Mouse (Mus musculus) embryonic stem cell, embryonic (primary cell): ENCODE results near the gene Nos1ap.

Experiments
- CTCF ChIA-PET, 4 experiments: fragments of 300-600 bp in 2 of 4; fragments of 350-600 bp in 2 of 4; sonication (Branson Sonifier 250); formaldehyde crosslinking; loops; one replicate each; lab custom pipeline; 2022; ENCODE audit warnings: inconsistent platforms in 2 of 4; lab: Charles Lee
- POLR2A ChIA-PET, 4 experiments: fragments of 300-600 bp in 2 of 4; fragments of 350-600 bp in 2 of 4; sonication (Branson Sonifier 250); formaldehyde crosslinking; loops; one replicate each; lab custom pipeline; 2022; ENCODE audit warnings: antibody characterized with exemption in 4 of 4, inconsistent platforms in 1 of 4; lab: Charles Lee

Gene Nos1ap

GRCm38 (mm10) chr1:170605228-170606001, 15.8 kb upstream of the Nos1ap start:
- ChIA-PET POLR2A (no interaction called here), CTCF (no interaction called here)

GRCm38 (mm10) chr1:170594575-170594974, 4.9 kb upstream of the Nos1ap start:
- CTCF ChIA-PET: interaction anchor here in 1 of 4 experiments (0.9 kb wide), 1 partner anchor 16 kb away, joined by 6 read pairs; no protein-coding TSS in a partner anchor
- POLR2A ChIA-PET: no interaction called here

- ChIA-PET POLR2A (no interaction called here), CTCF (no interaction called here)
Observed at GRCm38 (mm10) chr1:170590531-170590930, 870 bp upstream of the Nos1ap start.

DNA sequence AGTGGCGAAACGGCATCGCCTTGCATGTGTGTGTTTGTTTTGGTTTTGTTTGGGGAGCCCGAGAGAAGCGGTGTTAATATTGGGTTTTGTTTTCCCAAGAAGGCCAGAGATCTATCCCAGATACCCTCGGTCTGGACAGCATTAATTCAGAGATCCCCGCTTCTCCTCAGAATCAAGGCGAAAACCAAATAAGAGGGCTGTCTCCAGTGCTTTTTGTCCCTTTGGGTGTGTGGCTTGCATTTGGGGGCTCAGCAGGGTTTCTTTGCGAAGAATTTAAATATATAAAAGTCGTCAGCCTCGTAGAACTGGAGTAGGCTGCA, 340 bp upstream of the Nos1ap start:
- CTCF ChIA-PET: interaction anchor here in 1 of 4 experiments (0.9 kb wide), 1 partner anchor 389 kb away, joined by 5 read pairs; no protein-coding TSS in a partner anchor

GRCm38 (mm10) chr1:170588879-170589218, 812 bp downstream of the Nos1ap start:
- ChIA-PET POLR2A (interaction anchor here in 2 of 4 experiments (0.5 to 1.2 kb wide), 5 partner anchors 245 to 1905 kb away, joined by 3 read pairs; partner anchors contain the start of gene Uap1 (in 1 of the 2)), CTCF (no interaction called here)

More for the DNA sequence above, 340 bp upstream of the Nos1ap start:
- POLR2A ChIA-PET: interaction anchor here in 1 of 4 experiments (1.2 kb wide), 1 partner anchor 415 kb away, joined by 3 read pairs; the partner anchor contains the start of gene Uap1

DNA sequence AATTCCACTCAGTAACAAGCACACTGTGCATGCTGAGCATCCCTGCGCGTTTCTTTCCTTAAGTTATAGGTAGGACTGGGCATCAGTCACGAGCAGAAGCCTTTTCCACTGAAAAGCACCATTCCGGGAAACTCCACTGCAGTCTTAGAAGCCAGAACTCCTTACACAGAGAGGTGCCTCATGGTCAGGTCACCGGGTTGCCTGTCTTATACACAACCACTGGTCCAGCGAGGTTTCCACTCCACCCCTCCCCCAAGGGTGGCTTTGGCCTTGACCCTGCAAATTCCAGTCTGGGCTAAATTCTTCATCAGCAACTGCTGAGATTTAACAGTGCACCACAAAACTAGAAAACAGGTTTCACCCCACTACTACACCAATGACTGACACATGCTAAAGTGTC, 1.3 kb downstream of the Nos1ap start:
- ChIA-PET POLR2A (interaction anchor here in 2 of 4 experiments (0.7 to 1.2 kb wide), 2 partner anchors 245 to 1906 kb away, joined by 3 read pairs; no protein-coding TSS in a partner anchor), CTCF (no interaction called here)

DNA sequence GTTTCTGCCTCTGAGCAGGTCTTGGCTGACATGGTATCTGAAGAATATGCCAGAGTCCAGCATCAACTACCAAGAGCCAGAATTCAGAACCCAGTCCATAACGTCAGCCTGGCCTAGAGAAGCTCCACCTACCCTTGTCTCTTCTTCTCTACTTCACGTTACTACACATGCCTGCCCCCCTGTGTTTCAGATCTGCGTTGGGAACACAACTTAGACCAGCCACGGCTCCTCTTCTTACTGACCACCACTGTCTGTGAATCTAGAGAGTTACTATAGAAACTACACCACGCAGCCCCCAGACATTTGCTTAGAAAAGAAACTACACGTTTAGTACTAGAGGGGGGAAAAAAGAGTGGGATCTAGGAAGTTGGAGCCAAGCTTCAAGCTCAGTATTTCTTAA, 2.9 kb downstream of the Nos1ap start:
- CTCF ChIA-PET: no interaction called here
- POLR2A ChIA-PET: no interaction called here

GRCm38 (mm10) chr1:170583925-170584324, 5.7 kb downstream of the Nos1ap start:
- CTCF ChIA-PET: no interaction called here
- POLR2A ChIA-PET: no interaction called here

GRCm38 (mm10) chr1:170582341-170582740, 7.3 kb downstream of the Nos1ap start:
- CTCF ChIA-PET: no interaction called here
- POLR2A ChIA-PET: interaction anchor here in 1 of 4 experiments (0.6 kb wide), 1 partner anchor 214 kb away, joined by 3 read pairs; no protein-coding TSS in a partner anchor

- POLR2A ChIA-PET: interaction anchor here in 1 of 4 experiments (1.2 kb wide), 1 partner anchor 27 kb away, joined by 3 read pairs; no protein-coding TSS in a partner anchor
Observed at GRCm38 (mm10) chr1:170580485-170581110, 9.1 kb downstream of the Nos1ap start.

DNA sequence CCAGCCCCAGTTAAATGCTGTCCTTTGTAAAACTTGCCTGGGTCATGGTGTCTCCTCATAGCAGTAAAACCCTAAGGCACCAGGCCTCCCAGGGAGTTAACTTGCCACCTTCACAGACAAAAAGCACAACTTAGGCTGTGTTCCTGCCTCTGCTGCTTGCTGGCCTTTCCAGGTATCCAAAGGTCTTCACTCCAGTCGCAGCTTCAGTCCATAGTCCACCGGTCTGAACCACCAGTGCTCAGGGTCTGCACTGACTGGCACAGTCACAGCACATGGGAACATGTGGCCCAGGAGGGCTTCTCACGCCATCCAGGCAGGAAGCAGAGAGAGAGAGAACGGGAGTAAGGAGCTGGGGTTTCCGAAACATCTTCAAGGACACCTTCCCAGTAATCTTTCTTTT, 10.2 kb downstream of the Nos1ap start:
- CTCF ChIA-PET: no interaction called here
- POLR2A ChIA-PET: interaction anchor here in 1 of 4 experiments (0.8 kb wide), 1 partner anchor 29 kb away, joined by 3 read pairs; no protein-coding TSS in a partner anchor

More at GRCm38 (mm10) chr1:170580485-170581110, 9.1 kb downstream of the Nos1ap start:
- CTCF ChIA-PET: interaction anchor here in 1 of 4 experiments (1.0 kb wide), 1 partner anchor 9 kb away, joined by 3 read pairs; the partner anchor contains the start of gene Nos1ap

- POLR2A ChIA-PET: interaction anchor here in 1 of 4 experiments (0.8 kb wide), 1 partner anchor 29 kb away, joined by 3 read pairs; no protein-coding TSS in a partner anchor
- CTCF ChIA-PET: no interaction called here
Observed at GRCm38 (mm10) chr1:170579063-170579462, 10.6 kb downstream of the Nos1ap start.

DNA sequence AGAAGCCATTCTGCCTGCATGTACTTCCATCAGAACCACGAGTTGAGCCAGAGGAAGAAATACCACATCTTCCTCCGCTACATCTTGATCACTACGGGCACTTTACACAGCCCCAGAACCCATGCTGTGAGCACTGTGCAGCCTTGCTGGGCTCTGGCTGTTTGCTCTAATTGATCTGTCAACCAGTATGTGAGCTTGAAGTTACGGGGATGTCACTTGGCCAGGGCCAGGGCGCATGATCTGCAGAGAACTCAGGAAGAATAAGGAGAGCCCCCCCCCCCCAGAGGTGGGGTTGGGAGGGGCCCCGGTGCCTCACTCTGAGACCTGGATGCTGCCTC, 13.0 kb downstream of the Nos1ap start:
- POLR2A ChIA-PET: interaction anchor here in 1 of 4 experiments (0.6 kb wide), 1 partner anchor 120 kb away, joined by 3 read pairs; no protein-coding TSS in a partner anchor
- CTCF ChIA-PET: interaction anchor here in 1 of 4 experiments (0.7 kb wide), 1 partner anchor 19 kb away, joined by 3 read pairs; no protein-coding TSS in a partner anchor

- POLR2A ChIA-PET: interaction anchor here in 2 of 4 experiments (0.6 to 0.7 kb wide), 2 partner anchors 90 to 119 kb away, joined by 3 to 6 read pairs; no protein-coding TSS in a partner anchor
- CTCF ChIA-PET: no interaction called here
Observed at GRCm38 (mm10) chr1:170576012-170576727, 13.5 kb downstream of the Nos1ap start.

DNA sequence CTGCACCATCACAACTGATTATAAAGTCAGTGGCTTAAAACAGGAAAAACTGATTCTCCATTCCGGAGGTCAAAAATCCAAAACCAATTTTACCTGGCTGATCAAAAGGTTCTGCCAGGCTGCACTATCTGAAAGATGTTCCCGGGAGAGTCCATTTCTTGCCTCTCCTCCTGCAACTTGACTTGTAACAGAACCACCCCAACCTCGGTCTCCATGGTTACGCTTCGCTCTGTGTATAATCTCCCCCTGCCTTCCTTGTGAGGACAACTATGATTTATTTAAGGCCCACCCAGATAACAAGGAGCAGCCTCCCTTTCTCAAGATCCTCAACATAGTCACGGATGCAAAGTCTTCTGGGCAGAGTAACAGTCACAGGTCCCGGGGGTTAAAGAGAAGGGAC, 16.5 kb downstream of the Nos1ap start:
- POLR2A ChIA-PET: no interaction called here
- CTCF ChIA-PET: interaction anchor here in 1 of 4 experiments (1.3 kb wide), 1 partner anchor 12 kb away, joined by 4 read pairs; no protein-coding TSS in a partner anchor

DNA sequence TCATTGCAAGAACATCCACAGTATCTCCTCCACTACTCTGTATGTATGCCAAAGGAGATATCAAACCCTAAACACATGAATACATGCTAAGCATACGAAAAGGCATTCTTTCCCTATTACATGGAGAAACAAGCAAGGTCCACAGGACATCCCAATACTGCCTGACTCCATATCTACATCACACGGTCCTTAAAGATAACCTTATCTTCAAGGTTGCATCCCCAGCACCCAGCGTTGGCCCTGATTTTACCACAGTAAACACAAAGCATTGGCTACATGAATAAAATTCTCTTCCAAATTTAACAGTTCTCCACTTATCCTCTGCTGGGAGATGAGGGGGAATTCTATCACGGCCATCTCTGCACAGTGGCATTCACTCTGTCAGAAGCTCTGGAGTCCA, 22.7 kb downstream of the Nos1ap start:
- ChIA-PET POLR2A (no interaction called here), CTCF (no interaction called here)

DNA sequence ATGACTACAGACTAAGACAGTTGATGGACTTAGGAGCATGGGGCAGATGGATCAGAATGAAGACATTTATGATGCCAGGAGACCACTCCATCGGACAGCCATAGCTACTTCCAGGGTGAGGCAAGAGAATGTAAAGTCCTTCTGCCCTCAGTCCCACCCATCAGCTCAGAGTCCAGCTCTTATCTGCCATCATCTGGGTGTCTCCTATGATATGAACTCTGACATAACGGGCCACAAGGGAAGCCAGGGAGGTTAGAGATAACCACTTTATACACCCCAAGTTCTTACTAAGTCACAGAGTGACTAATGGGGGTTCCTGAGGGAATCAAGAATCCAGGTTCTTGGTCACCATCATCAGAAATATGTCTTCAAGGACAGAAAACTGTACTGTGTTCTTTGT, 23.1 kb downstream of the Nos1ap start:
- POLR2A ChIA-PET: no interaction called here
- CTCF ChIA-PET: no interaction called here

- CTCF ChIA-PET: no interaction called here
Observed at GRCm38 (mm10) chr1:170564926-170565325, 24.7 kb downstream of the Nos1ap start.

DNA sequence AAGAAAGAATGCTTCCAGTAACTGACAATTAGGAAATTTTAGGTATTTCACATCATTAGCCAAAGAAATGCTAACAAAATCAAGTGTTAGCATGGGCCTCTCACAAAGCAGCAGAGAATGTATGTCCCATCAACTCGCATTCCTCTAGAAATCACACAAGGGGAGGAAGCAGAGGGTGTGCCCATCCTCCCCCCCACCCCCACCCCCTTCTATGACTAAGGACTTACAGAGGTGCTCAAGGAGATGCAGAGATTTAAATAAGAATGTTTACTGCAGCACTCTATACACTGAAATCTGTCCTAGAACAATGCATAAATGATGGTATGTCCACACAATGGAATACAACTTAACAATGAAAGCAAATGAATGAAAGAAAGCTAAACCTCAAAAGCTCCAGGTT, 27.2 kb downstream of the Nos1ap start:
- CTCF ChIA-PET: interaction anchor here in 1 of 4 experiments (0.6 kb wide), 1 partner anchor 85 kb away, joined by 4 read pairs; no protein-coding TSS in a partner anchor
- POLR2A ChIA-PET: interaction anchor here in 2 of 4 experiments (0.8 to 1.0 kb wide), 2 partner anchors 41 to 411 kb away, joined by 3 read pairs; no protein-coding TSS in a partner anchor

More at GRCm38 (mm10) chr1:170564926-170565325, 24.7 kb downstream of the Nos1ap start:
- POLR2A ChIA-PET: no interaction called here
